Mouse (Mus musculus) lung, adult 2 months (tissue): ENCODE results near the gene Jmy. TPM values are rescaled to one million over a fixed set of nuclear protein-coding genes. Genes with fewer than 3 reads are reported as not detected.

Experiments used
- DNase-seq: peaks from one replicate; pipeline ENCODE4 v3.0.0; 2022
- H3K4me1 ChIP-seq: fragments of 200-500 bp; 2 replicates; pipeline ENCODE4 v1.6.1; 2011; ENCODE audit warnings: low read length; ENCODE audit not compliant: control insufficient read depth, insufficient read depth
- H3K4me3 ChIP-seq: fragments of 200-500 bp; replicated peaks from 2 replicates; pipeline ENCODE3; 2011; ENCODE audit warnings: low read depth, mild to moderate bottlenecking, control low read depth, low read length; ENCODE audit errors: extremely low read depth
- CTCF ChIP-seq: fragments of 200-500 bp; IDR thresholded peaks from 2 replicates; pipeline ENCODE4 v1.5.1; 2011; ENCODE audit warnings: mild to moderate bottlenecking, low read length, control low read depth; ENCODE audit not compliant: insufficient read depth
- POLR2A ChIP-seq: fragments of 200-500 bp; IDR thresholded peaks from 2 replicates; pipeline ENCODE4 v1.6.1; 2011; ENCODE audit warnings: low read depth, mild to moderate bottlenecking, control low read depth, low read length, borderline replicate concordance; ENCODE audit errors: extremely low read depth
- WGBS: fragments of 180-500 bp; shearing (Covaris S2); methylation state at CpG from one replicate; pipeline ENCODE4 v1.1.7; 2018; 5-methylcytosine and 5-hydroxymethylcytosine counted together
- polyA plus RNA-seq: library from polyadenylated mRNA; depleted of rRNA; stranded (reverse); fragments of >200 nt; gene quantifications from 2 replicates; pipeline ENCODE4 v1.2.3, GENCODE M21; 2012

The Jmy gene
- polyA plus RNA-seq, 1 experiment, result 7.0 TPM

DNA sequence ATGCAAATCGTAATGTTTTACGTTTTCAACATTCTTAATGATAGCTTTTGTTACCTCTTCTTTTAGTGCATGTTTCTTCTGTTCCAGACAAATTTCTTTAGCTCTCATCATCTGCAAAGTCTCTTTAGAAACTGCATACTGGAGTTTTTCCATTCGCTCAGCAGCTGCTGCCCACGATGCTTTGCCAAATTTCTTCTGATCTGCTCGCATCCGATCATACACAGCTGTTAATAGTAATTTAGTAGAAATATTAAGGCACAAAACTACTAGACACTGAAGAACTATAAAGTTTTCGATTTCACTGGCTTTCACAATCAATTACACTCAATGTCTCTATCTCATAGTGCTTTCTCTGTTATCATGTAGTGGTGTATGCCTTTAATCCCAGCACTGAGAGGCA lies 40.0 kb downstream of the Jmy start:
- TF ChIP-seq POLR2A (no peak), CTCF (no peak)
- Histone ChIP-seq H3K4me3 (no peak overlapping the region), H3K4me1 (no peaks in the 10 kb centered on the region; the same call in 1 of the 2 replicates)
- no peak for DNase-seq
- WGBS, result 82% methylated on average over 7 of the region's 7 CpGs

DNA sequence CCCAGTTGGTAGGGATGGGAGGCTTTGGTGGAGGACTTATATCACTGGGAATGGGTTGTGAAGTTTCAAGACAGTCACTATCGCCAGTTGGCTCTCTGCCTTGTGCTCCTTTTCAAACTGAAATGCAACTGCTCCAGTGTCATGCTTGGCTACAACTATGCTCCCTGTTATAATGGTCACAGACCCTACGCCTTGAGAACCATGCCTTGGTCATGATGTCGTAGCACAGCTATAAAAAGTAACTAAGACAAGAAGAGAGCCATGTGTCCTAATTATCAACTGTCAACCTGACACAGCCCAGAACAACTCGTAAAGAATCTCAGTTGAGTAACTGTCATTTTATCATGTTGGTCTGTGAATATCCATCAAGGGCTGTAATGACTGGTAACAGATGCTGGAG lies 41.0 kb downstream of the Jmy start:
- TF ChIP-seq CTCF (no peak), POLR2A (no peak)
- 78% methylated on average over 4 of the region's 4 CpGs for WGBS
- Histone ChIP-seq H3K4me1 (no peaks in the 10 kb centered on the region; the same call in 1 of the 2 replicates), H3K4me3 (no peak overlapping the region)
- DNase-seq, result no peak

DNA sequence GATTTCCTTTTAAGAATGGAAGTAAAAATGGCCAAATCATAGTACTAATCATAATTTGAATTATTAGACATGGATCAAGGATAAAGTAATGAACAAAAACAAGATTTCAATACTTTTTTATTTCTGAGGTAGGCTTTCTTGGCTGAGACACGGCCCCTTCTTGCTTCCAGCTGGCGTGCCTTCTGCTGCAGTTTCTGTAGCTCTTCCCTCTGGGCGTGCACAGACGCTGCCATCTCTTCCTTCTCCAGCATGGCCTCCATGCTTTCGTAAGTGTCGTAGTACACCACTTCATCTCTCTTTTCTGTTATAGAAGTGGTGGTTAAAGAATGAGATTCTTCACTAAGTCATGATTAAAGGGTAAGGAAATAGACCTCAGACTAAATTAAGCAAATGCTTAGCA lies 46.3 kb downstream of the Jmy start:
- H3K4me1 ChIP-seq, result no peaks in the 10 kb centered on the region; the same call in 1 of the 2 replicates
- 90% methylated on average over 6 of the region's 6 CpGs for WGBS
- TF ChIP-seq CTCF (no peak), POLR2A (no peak)
- DNase-seq, result no peak
- no peak overlapping the region for H3K4me3 ChIP-seq

DNA sequence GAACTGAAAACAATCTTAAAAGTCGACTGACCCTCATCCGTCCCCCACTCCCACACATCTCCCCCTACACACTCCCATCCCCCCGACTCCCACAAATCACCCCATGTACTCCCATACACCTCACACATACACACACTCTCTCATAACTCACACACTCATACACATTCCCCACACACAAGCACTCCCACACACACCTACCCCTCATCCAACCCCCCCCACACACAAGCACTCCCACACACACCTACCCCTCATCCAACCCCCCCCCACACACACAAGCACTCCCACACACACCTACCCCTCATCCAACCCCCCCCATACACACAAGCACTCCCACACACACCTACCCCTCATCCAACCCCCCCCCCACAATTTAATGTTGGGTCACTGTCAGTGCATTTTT lies 59.4 kb downstream of the Jmy start:
- no peak for TF ChIP-seq CTCF
- no peak for TF ChIP-seq POLR2A
- Histone ChIP-seq H3K4me3 (no peak overlapping the region), H3K4me1 (no peaks in the 10 kb centered on the region)
- 95% methylated on average over 3 of the region's 3 CpGs for WGBS
- no peak for DNase-seq

DNA sequence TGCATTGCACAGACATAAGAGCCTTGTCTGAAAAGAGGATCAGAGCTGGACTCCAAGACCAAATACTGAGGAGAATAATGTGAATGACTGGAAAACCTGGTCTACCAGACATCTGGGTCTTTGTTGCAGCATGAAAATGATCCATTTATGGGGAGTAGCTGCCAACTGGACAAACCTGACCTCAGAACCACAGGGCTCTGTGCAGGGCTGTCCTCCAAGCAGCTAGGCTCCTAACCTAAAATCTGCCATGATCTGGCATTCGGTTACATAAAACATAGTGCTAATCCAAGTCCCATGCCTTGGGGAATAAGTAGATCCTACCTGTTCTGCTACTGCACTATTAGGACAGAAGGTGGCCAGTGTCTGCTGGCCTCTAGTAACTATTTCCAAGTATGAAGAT lies 70.4 kb downstream of the Jmy start:
- H3K4me1 ChIP-seq, result no peaks in the 10 kb centered on the region; the same call in 1 of the 2 replicates
- 100% methylated on average over 1 of the region's 1 CpGs for WGBS
- DNase-seq, result no peak
- TF ChIP-seq CTCF, result no peak
- no peak for TF ChIP-seq POLR2A
- no peak overlapping the region for H3K4me3 ChIP-seq

DNA sequence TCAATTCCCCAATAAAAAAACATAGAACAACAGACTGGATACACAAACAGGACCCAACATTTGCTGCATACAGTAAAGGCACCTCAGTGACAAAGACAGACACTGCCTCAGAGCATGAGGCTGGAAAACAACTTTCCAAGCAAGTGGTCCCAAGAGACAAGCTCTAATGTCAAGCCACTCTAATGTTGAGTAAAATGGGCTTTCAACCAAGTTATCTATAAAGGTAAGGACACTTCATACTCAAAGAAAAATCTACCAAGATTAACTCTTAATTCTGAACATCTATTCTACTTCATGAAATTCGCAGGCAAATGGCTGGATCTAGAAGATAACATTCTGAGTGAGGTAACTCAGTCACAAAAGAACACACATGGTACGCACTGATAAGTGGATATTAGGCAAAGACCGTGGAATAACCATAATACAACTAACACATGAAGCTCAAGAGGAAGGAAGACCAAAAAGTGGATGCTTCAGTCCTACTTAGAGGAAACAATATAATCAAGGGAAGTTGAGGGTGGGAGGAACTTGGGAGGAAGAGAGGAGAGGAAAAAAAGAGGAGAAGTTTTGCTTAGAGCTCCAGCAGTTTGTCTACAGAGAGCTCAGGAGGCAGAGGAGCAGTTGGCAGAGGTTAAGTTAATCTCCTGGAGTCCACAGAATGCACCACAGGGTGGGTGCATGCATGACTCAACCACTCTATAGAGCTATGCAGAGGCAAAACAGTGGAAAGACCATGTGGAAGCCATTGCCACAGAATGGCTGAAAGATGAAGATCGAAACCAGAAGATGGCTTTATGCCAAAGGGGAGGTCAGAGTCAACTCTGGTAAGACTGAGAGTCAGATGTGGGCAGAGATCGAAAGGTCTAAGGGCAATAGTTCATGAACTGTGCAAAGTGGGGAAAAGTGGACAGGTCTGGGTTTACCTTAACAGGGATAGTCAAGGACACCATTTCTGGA lies 71.4 kb downstream of the Jmy start:
- 83% methylated on average over 5 of the region's 5 CpGs for WGBS
- Histone ChIP-seq H3K4me3 (no peak overlapping the region), H3K4me1 (no peaks in the 10 kb centered on the region; the same call in 1 of the 2 replicates)
- DNase-seq, result no peak
- TF ChIP-seq CTCF (no peak), POLR2A (no peak)

DNA sequence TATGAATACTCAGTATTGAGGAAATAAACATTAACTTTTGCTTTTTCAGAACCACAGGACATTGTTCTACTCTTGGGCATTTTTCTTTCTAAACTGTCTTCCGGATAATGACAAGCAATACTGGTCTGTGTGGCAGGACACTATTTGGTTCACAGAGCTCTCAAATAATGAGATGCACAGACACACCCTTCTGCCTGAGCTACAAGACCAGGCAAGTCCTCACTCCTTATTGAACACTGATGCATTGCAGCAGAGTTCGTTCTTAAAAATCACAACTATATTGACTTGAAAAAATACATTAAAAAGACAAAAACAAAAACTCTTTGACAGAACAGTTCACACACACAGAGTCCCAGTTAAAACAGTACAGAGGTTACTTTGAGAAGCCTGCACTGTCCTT lies 76.4 kb downstream of the Jmy start:
- TF ChIP-seq POLR2A (no peak), CTCF (no peak)
- H3K4me3 ChIP-seq, result no peak overlapping the region
- WGBS, result 78% methylated on average over 2 of the region's 2 CpGs
- H3K4me1 ChIP-seq, result no peaks in the 10 kb centered on the region
- no peak for DNase-seq

DNA sequence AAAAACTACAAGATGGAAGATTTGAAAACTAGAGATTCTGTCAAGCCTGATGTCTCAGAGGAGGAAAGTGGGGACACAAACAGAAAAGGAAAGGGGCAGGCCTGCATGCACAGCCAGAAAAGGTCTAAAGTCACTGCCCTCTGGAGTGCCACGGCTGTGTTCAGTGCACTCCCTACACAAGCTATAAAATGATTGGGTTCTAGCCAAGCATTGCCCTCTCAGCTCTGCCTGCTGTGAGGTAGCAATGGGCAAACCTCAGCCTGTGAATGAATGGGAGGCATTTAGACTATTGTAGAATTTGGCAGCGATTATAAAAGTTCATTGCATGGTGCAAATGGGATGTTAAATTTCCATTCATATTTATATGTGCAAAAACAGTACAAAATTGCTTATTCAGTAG lies 79.8 kb downstream of the Jmy start:
- WGBS, result 73% methylated on average over 2 of the region's 2 CpGs
- no peak overlapping the region for H3K4me3 ChIP-seq
- no peaks in the 10 kb centered on the region for H3K4me1 ChIP-seq
- DNase-seq, result no peak
- no peak for TF ChIP-seq CTCF
- no peak for TF ChIP-seq POLR2A

DNA sequence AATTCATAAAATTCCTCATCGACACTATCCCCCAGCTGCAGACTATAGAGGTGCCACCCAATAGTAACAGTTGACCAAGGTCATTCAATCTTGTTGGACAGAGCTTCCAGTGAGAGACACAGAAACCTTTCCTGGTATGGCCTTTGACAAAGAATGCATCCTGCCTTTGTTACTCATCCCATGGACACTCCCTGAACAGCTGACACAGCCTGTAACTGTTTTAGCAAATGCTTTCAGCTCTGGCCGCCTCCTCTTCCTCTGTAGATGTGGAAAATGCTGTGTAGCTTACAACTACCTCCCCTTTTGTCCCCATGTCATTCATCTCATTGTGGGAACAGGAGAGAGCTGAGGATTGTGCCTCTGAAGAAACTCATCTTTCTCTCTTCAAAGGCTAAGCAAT lies 81.3 kb downstream of the Jmy start:
- TF ChIP-seq POLR2A (no peak), CTCF (no peak)
- no peak for DNase-seq
- Histone ChIP-seq H3K4me3 (no peak overlapping the region), H3K4me1 (no peaks in the 10 kb centered on the region)
- WGBS, result 64% methylated on average over 2 of the region's 2 CpGs

DNA sequence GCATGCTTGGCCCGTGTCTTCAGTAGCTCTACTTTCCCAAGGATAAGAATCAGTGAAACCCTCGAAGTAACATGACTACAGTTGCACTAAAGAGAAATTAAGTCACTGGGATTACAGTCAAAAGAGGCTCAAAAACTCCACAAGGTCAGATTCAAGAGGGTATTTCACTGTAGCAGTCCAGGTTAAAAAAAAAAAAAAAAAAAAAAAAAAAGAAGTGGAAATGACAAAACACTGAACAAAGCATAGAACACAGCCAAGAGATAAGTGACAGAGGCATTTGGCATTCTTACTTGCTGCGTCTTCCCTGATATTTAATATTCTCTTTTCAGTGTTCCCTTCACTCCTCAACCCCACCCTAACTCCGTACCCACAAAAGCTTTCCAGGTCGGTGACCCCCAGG lies 84.6 kb downstream of the Jmy start:
- Histone ChIP-seq H3K4me1 (no peaks in the 10 kb centered on the region), H3K4me3 (no peak overlapping the region)
- TF ChIP-seq POLR2A (no peak), CTCF (no peak)
- WGBS, result 82% methylated on average over 5 of the region's 5 CpGs
- DNase-seq, result no peak

DNA sequence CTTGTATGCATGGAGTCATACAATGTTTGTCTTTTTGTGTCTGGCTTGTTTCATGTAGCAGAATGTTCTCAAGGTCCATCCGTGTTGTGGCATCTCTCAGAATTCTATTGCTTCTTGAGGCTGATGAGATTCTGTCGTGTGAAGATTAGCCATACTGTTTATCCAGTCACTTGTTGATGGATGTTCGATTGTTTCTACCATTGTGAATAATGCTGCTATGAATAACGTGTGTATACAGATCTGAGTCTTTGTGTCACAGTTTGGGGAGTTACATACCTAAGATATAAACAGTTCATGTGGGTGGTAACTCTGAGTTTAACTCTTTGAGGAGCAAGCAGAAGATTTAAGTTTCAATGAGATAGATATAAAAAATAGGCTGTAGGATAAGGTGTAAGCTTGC lies 89.3 kb downstream of the Jmy start:
- 47% methylated on average over 4 of the region's 4 CpGs for WGBS
- TF ChIP-seq CTCF (no peak), POLR2A (no peak)
- Histone ChIP-seq H3K4me3 (no peak overlapping the region), H3K4me1 (no peaks in the 10 kb centered on the region)
- no peak for DNase-seq
